Mouse (Mus musculus) forebrain, embryonic 11.5 days (tissue): Measurements from ENCODE around the gene Lrrfip1. TPM values are rescaled to one million over a fixed set of nuclear protein-coding genes. Genes with fewer than 3 reads are reported as not detected.

ENCODE experiments used
- polyA plus RNA-seq: library from polyadenylated mRNA; unstranded; fragments of >200 nt; fragmentation: Nextera tagmentation; extraction: Ambion mirVana; gene quantifications from 2 replicates; pipeline ENCODE4 v1.2.1, GENCODE M21; 2014

Gene Lrrfip1
- polyA plus RNA-seq, 1 experiment from 2014 or later, result 21.4 TPM

Other genes starting within 250 kb of the Lrrfip1 start
- 6.3 and 7.6 TPM in 2 replicates for gene Col6a3, start 154.8 kb upstream of the Lrrfip1 start, polyA plus RNA-seq
- gene Mlph, start 83.7 kb upstream of the Lrrfip1 start, polyA plus RNA-seq, result 0.13 and 0.23 TPM in 2 replicates
- gene Prlh, start 45.6 kb upstream of the Lrrfip1 start, polyA plus RNA-seq, result not detected in 2 replicates
- not detected in 2 replicates for gene Rab17, start 29.1 kb upstream of the Lrrfip1 start, polyA plus RNA-seq
- 0.37 and 0.51 TPM in 2 replicates for gene Rbm44, start 146.4 kb downstream of the Lrrfip1 start, polyA plus RNA-seq
- gene Ramp1, start 181.1 kb downstream of the Lrrfip1 start, polyA plus RNA-seq, result 0.12 and 0.41 TPM in 2 replicates